Mouse (Mus musculus) right cerebral cortex, postnatal 25 days (tissue): Measurements from ENCODE around the gene Tfb1m.

ENCODE experiments used
- DNase-seq: peaks from one replicate; pipeline ENCODE4 v3.0.0; 2022

The Tfb1m gene

GRCm38 (mm10) chr17:3509841-3510240 is 47.7 kb downstream of the Tfb1m start:
- DNase-seq = peak; percentile 67

GRCm38 (mm10) chr17:3506508-3506907 is 51.1 kb downstream of the Tfb1m start:
- no peak for DNase-seq

- DNase-seq = no peak
Measured at GRCm38 (mm10) chr17:3505711-3506110, 51.9 kb downstream of the Tfb1m start.

- DNase-seq = no peak
Measured at GRCm38 (mm10) chr17:3500936-3501335, 56.6 kb downstream of the Tfb1m start.

GRCm38 (mm10) chr17:3500076-3500475 is 57.5 kb downstream of the Tfb1m start:
- DNase-seq = no peak

DNA sequence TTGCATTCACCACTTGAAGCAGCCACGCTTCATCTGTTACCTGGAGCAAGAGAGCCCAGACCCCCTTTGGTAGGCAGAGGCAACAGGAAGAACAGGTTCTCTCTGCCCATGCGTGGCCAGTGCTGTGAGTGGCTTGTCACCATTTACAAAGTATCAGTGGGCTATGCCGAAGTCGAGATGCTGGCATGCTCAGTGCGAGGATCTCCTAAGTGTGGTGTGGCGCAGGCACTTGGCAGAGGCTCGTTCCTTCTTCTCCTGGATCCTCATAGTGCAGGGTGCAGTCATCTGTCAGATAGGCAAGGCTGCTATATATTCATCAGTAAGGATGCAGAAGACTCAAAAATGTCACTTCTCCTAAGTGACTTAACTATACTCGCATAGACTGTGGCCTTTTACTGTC is 58.1 kb downstream of the Tfb1m start:
- DNase-seq = no peak

DNA sequence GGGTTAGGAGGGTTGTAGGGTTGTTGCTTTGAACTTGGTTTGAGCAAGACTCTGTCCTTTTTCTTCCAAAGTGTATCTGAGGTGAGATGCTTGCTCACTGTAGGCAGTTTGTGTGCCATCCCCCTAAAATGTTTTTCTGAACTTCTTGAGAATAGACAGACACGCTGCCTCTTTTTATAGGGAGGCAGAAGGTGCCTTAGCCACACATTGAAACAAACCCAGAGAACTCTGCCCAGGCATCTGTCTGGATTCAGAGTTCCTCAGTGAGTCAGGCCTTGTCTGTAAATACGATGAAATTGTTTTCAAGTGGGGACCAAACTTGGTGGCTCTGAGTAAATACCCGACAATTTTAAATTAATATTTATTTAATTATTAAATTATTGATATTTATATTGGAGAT is 59.0 kb downstream of the Tfb1m start:
- DNase-seq = no peak

DNA sequence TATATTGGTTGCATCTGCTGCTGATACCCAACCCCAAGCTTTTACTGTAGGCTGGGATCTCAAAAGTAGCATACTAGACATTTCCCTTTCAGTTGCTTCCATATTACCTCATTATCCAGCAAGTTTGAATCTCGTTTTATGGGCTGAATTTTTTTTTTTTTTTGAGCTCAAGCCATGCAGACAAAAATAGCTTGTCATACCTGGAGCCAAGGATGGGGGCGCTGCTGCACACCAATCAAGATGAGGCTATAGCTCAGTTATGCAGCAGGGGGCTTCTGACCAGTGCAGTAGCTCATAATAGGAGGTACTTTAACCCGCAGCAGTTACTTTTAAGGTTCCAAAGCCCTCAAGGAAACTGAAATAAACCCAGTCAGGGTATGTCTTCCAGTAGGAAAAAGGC is 59.5 kb downstream of the Tfb1m start:
- no peak for DNase-seq

- no peak for DNase-seq
Measured at GRCm38 (mm10) chr17:3496080-3496479, 61.5 kb downstream of the Tfb1m start.

- DNase-seq = peak; percentile 52
Measured at GRCm38 (mm10) chr17:3495576-3495975, 62.0 kb downstream of the Tfb1m start.

- no peak for DNase-seq
Measured at GRCm38 (mm10) chr17:3491667-3492066, 65.9 kb downstream of the Tfb1m start.

GRCm38 (mm10) chr17:3491065-3491464 is 66.5 kb downstream of the Tfb1m start:
- no peak for DNase-seq

GRCm38 (mm10) chr17:3490216-3490895 is 67.2 kb downstream of the Tfb1m start:
- no peak for DNase-seq

DNA sequence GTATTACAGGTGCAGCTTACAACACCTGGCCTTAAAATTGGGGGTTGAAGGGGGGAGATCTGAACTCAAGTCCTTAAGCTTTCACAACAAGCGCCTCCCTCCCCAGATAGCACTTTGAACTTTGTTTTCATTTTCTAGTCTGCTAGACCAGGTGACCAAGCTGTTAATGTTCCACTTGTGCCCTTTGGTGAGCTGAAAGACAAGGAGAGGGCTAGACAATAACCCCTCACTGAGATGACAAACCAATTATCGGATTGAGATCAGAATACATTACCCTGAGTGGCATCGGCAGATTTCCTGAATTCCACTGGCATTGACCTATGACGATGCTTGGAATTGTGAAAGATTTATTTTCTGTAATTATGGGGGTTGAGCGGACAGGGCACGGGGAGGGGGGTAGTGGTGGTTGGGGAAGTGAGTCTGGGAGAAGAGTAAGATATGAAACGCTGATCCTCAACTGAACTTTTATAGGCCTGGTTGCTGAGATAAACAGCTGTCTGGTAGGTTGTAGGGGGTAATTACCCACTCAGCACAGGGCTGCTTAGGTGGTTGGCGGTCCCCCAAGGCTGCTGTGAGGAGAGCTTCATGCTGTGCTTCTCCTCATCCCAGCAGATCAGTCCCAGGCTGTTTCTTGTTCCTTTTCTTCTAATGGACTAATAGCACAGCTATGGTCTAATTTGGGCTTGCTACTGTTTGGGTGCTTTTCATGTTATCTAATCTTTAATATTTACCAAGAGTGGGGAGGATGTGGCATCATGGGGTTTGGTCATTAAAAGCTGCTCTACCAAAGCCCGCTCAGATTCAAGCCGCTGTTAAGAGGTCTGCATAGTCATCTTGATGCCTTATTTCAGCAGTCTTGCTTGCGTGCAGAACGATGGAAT is 69.6 kb downstream of the Tfb1m start:
- DNase-seq = no peak

- no peak for DNase-seq
Measured at GRCm38 (mm10) chr17:3487211-3487610, 70.4 kb downstream of the Tfb1m start.

GRCm38 (mm10) chr17:3485851-3486250 is 71.7 kb downstream of the Tfb1m start:
- DNase-seq = no peak

DNA sequence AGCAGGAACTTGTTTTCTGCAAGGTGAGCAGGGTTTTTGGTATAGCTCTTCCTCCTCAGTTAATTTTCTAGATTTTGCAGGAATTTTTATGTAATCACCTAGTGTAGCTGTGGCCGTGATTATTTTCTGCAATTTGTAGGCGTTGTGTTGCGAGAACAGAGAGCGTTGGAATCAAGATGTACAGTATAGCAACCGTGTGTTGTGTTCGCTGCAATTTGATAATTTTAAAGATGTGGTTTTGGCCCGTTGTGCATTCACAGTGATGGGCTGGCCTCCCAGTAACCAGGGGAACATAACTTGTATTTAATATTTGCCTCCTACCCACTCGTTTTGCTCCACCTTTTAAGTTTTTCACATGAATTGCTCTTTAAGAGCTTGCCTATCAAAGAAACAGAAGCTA is 74.5 kb downstream of the Tfb1m start:
- DNase-seq = no peak

DNA sequence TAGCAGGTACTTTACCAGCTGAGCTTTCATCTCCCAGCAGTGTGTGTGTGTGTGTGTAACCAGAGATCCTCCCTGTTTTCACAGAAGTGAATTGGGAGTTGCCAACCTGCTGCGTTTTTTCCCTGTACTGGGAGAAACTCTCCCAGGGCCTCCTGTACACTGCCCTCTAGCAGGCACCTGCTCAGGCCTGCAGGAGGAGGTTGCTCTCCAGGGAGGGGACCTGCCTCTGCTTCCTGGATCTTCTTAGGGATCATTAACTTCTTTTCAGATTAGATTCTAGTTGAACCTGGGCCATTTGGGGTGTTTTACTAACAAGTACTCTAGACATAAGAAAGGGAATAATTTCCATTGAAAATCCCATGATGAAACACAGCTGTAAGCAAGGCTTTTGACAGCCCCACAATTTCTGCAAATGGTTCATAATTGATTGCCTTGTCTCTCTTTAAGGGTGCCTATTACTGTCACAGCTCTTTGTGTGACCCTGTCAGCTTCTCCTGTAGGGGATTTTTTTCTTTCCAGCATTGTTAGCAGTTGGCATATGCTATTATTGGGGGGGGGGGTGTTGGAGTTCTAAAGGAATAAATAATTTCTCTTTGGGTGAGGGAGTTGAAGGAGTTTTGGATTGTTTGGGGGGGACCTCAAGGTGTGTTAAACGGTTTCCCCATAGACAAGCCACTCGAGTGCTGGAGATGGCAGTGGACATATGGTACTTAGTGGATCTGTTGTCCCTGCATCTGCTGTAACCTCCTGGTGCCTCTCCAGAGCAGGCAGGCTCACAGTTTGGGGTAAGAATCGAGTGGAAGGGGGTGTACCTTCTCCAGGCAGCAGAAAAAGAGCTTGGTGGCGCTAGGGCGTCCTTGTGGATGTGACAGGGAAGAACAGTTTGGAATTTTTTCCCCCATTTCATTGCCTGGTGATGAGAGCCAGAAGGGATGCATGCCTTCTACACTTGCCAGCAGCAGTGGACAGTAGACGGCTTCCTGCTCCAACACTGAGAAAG is 75.7 kb downstream of the Tfb1m start:
- no peak for DNase-seq

- no peak for DNase-seq
Measured at GRCm38 (mm10) chr17:3476546-3476945, 81.0 kb downstream of the Tfb1m start.

GRCm38 (mm10) chr17:3472018-3472417 is 85.6 kb downstream of the Tfb1m start:
- no peak for DNase-seq
